Mouse (Mus musculus): ENCODE data around the gene Inf2. TPM values are rescaled to one million over a fixed set of nuclear protein-coding genes. Genes with fewer than 3 reads are reported as not detected.
A peak's percentile ranks its signal among the peaks of the same experiment; 100 is the strongest.

The Inf2 gene
- polyA plus RNA-seq, 1 experiment from 2014 or later, result 4.3 TPM

- 54% methylated on average over 5 of the region's 5 CpGs for WGBS
- Histone ChIP-seq H3K27ac (no peak overlapping the region), H3K4me1 (no peaks in the 10 kb centered on the region; the same call in 1 of the 2 replicates), H3K4me2 (no peak overlapping the region), H3K27me3 (replicated peaks) (no peaks in the 10 kb centered on the region), H3K9me3 (no peaks in the 10 kb centered on the region), H3K4me3 (replicated peaks) (no peak overlapping the region), H3K36me3 (no peaks in the 10 kb centered on the region), H3K9ac (no peak overlapping the region)
- no peak for ATAC-seq (ENCODE audit: insufficient read depth, low FRiP score, low read depth)
Measured at GRCm38 (mm10) chr12:112552520-112552919, 36.1 kb upstream of the Inf2 start.

DNA sequence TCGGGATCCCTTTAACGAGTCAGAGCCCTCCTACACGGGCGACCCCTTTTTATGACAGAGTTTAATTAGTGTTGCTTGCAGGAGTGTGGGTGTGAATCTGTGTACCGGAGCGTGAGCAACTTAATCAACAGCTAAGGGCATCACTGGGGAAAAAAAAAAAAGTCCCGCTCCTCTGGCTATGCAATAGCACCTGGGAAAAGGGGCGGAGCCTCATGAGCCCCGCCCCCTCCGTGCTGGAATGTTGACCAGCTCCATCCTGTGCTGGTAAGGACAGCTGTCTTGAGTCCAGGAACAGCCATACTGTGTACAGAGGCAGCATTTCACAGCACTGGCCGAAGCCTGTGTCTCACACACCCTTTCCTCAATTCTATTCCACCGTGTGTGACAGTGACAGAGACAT is 33.7 kb upstream of the Inf2 start:
- no peaks in the 10 kb centered on the region; the same call in 1 of the 2 replicates for H3K4me1 ChIP-seq
- H3K27me3 ChIP-seq (replicated peaks), result no peaks in the 10 kb centered on the region
- no peak overlapping the region for H3K4me3 ChIP-seq (replicated peaks)
- no peaks in the 10 kb centered on the region for H3K9me3 ChIP-seq
- H3K9ac ChIP-seq, result no peak overlapping the region
- ATAC-seq (ENCODE audit: insufficient read depth, low FRiP score, low read depth), result 0 out of 2 replicates have a peak, but pooled peaks have one; percentile 41
- no peaks in the 10 kb centered on the region for H3K36me3 ChIP-seq
- no peak overlapping the region for H3K4me2 ChIP-seq
- WGBS, result 25% methylated on average over 12 of the region's 12 CpGs
- no peak overlapping the region for H3K27ac ChIP-seq

DNA sequence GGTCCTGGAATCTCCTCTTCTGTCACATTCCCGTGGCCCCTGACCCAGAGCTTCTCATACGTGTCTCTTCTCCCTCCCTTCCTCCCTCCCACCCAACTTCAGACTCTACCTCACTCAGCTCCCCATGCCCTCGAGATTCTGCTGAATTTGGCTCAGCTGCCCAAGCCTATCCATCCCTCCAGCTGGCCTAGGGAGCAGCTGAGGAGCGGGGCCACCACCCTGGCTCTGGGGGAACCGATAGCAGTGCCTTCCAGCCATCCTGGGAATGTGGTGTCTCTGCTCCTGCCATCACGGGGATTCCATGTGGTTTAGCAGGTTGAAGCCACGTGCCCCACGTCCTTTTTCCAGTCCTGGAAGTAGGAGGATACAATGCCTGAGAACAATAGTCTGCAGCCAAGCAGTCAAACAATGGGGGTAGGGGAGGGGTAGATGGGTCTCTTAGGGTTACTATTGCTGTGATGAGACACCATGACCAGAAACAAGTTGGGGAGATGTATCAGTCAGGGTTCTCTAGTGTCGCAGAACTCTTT is 32.0 kb upstream of the Inf2 start:
- Histone ChIP-seq H3K27me3 (replicated peaks) (no peaks in the 10 kb centered on the region), H3K4me3 (replicated peaks) (no peak overlapping the region), H3K9me3 (no peaks in the 10 kb centered on the region), H3K4me1 (no peaks in the 10 kb centered on the region; the same call in none of the 2 replicates), H3K27ac (no peak overlapping the region), H3K4me2 (no peak overlapping the region), H3K36me3 (no peaks in the 10 kb centered on the region), H3K9ac (no peak overlapping the region)
- ATAC-seq (ENCODE audit: insufficient read depth, low FRiP score, low read depth), result no peak
- 73% methylated on average over 9 of the region's 9 CpGs for WGBS

GRCm38 (mm10) chr12:112557219-112557618 is 31.4 kb upstream of the Inf2 start:
- H3K27me3 ChIP-seq (replicated peaks), result no peaks in the 10 kb centered on the region
- no peak overlapping the region for H3K9ac ChIP-seq
- H3K36me3 ChIP-seq, result no peaks in the 10 kb centered on the region
- H3K27ac ChIP-seq, result no peak overlapping the region
- 85% methylated on average over 5 of the region's 5 CpGs for WGBS
- no peak overlapping the region for H3K4me3 ChIP-seq (replicated peaks)
- no peaks in the 10 kb centered on the region; the same call in none of the 2 replicates for H3K4me1 ChIP-seq
- H3K9me3 ChIP-seq, result no peaks in the 10 kb centered on the region
- H3K4me2 ChIP-seq, result no peak overlapping the region
- ATAC-seq (ENCODE audit: insufficient read depth, low FRiP score, low read depth), result no peak

DNA sequence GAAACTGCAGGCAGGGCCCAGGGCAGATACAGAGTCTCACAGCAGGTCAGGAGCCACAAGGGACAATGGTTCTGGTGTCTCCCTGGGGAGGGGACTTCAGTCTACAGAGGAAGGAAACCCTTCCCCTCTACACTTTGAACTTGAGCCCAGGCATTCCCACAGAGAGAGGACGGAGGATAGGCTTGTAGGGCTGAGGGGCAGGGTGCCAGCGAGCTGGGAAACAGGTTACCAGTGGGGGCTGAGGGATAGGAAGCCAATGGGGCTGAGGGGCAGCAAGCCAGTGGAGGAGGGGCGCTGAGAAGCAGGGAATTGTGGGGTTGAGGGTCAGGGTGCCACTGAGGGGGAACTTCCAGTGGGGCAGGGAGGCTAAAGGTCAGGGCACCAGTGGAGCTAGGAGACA is 29.4 kb upstream of the Inf2 start:
- ATAC-seq (ENCODE audit: insufficient read depth, low FRiP score, low read depth), result no peak
- Histone ChIP-seq H3K4me2 (no peak overlapping the region), H3K4me1 (no peaks in the 10 kb centered on the region; the same call in none of the 2 replicates), H3K9ac (no peak overlapping the region), H3K4me3 (replicated peaks) (no peak overlapping the region), H3K27me3 (replicated peaks) (no peaks in the 10 kb centered on the region), H3K9me3 (no peaks in the 10 kb centered on the region), H3K36me3 (no peaks in the 10 kb centered on the region), H3K27ac (no peak overlapping the region)
- WGBS, result 54% methylated on average over 3 of the region's 3 CpGs

GRCm38 (mm10) chr12:112559671-112560070 is 28.9 kb upstream of the Inf2 start:
- H3K27me3 ChIP-seq (replicated peaks), result no peaks in the 10 kb centered on the region
- WGBS, result 70% methylated on average over 6 of the region's 6 CpGs
- H3K9ac ChIP-seq, result no peak overlapping the region
- H3K36me3 ChIP-seq, result no peaks in the 10 kb centered on the region
- no peak for ATAC-seq (ENCODE audit: insufficient read depth, low FRiP score, low read depth)
- no peak overlapping the region for H3K27ac ChIP-seq
- H3K4me3 ChIP-seq (replicated peaks), result no peak overlapping the region
- no peak overlapping the region for H3K4me2 ChIP-seq
- no peaks in the 10 kb centered on the region; the same call in none of the 2 replicates for H3K4me1 ChIP-seq
- no peaks in the 10 kb centered on the region for H3K9me3 ChIP-seq

DNA sequence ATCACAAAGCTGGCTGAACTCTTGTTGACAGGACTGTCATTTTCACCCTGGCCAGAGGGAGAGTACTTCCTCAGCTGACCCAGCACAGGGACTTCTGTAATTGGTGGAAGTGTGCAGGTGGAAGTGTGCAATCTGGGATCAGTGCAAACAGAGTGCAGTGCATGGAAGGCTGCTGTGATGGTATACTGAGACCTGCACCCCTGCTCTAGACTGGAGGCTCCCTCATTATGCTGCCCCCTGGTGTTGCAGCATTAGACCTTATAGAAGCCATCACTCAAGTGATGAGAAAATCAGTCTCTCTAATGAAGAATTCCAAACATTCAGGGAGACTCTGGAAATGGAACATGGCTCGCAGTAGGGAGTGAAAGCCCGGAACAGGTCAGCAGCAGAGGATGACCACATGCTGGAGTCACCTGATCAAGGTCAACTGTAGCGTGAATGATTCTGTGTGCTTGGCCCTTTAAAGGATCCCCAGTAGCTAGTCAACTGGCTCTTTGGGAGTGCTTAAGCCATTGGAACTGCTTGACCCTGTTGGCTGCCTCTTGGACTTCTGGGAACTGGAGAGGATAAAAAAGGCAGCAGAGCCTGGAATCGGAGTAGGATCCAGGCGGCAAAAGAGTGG is 28.3 kb upstream of the Inf2 start:
- H3K27ac ChIP-seq, result no peak overlapping the region
- H3K9me3 ChIP-seq, result no peaks in the 10 kb centered on the region
- no peak overlapping the region for H3K9ac ChIP-seq
- no peak overlapping the region for H3K4me3 ChIP-seq (replicated peaks)
- no peaks in the 10 kb centered on the region for H3K27me3 ChIP-seq (replicated peaks)
- no peaks in the 10 kb centered on the region; the same call in 1 of the 2 replicates for H3K4me1 ChIP-seq
- no peak for ATAC-seq (ENCODE audit: insufficient read depth, low FRiP score, low read depth)
- 45% methylated on average over 4 of the region's 5 CpGs for WGBS
- no peak overlapping the region for H3K4me2 ChIP-seq
- no peaks in the 10 kb centered on the region for H3K36me3 ChIP-seq

GRCm38 (mm10) chr12:112561163-112561562 is 27.4 kb upstream of the Inf2 start:
- no peak overlapping the region for H3K4me3 ChIP-seq (replicated peaks)
- H3K4me2 ChIP-seq, result no peak overlapping the region
- H3K27ac ChIP-seq, result no peak overlapping the region
- ATAC-seq (ENCODE audit: insufficient read depth, low FRiP score, low read depth), result no peak
- no peak overlapping the region for H3K9ac ChIP-seq
- H3K27me3 ChIP-seq (replicated peaks), result no peaks in the 10 kb centered on the region
- WGBS, result 63% methylated on average over 3 of the region's 3 CpGs
- no peaks in the 10 kb centered on the region for H3K36me3 ChIP-seq
- H3K4me1 ChIP-seq, result no peaks in the 10 kb centered on the region; the same call in 1 of the 2 replicates
- no peaks in the 10 kb centered on the region for H3K9me3 ChIP-seq

DNA sequence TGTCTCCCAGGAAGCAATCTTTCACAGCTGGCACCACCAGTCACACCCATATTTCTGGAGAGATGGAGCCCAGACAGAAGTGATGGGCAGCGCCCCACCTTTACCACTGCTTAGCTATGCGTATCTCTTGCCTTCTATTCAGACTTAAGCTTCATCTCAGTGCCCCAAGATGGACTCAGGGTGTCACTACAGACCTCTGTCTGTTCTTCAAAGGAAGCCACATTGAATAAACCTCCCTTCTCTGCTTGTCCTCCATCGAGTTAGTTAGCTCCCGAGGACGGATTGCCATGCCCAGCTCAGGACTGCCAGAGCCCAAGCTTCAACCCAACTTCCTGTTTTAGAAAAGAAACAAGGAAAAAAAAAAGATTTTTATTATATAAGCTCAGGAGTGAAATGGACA is 26.1 kb upstream of the Inf2 start:
- Histone ChIP-seq H3K4me2 (no peak overlapping the region), H3K27me3 (replicated peaks) (no peaks in the 10 kb centered on the region), H3K9ac (no peak overlapping the region), H3K27ac (no peak overlapping the region), H3K4me1 (no peaks in the 10 kb centered on the region; the same call in 1 of the 2 replicates), H3K4me3 (replicated peaks) (no peak overlapping the region), H3K36me3 (no peaks in the 10 kb centered on the region), H3K9me3 (no peaks in the 10 kb centered on the region)
- 68% methylated on average over 5 of the region's 5 CpGs for WGBS
- no peak for ATAC-seq (ENCODE audit: insufficient read depth, low FRiP score, low read depth)

DNA sequence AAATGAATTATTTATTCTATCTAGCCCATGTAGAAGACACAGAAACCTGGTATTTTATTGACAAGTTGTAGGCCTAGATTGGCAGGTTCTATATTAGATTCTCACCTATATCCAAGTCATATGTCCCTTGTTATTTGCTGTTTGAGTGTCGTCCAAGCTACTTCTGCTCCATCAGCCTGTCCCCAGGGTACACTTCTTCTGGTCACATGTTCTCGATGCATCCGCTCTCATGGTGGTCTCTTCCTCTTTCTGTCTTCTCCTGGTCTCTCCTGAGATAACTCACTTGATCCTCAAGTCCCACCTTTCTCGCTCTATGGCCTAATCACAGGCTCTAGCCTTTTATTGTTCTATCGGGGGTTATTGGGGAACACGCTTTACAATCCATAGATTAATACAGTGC is 25.6 kb upstream of the Inf2 start:
- WGBS, result 88% methylated on average over 6 of the region's 6 CpGs
- Histone ChIP-seq H3K9me3 (no peaks in the 10 kb centered on the region), H3K4me1 (no peaks in the 10 kb centered on the region; the same call in 1 of the 2 replicates), H3K27me3 (replicated peaks) (no peaks in the 10 kb centered on the region), H3K4me3 (replicated peaks) (no peak overlapping the region), H3K4me2 (no peak overlapping the region), H3K27ac (no peak overlapping the region), H3K36me3 (no peaks in the 10 kb centered on the region), H3K9ac (no peak overlapping the region)
- no peak for ATAC-seq (ENCODE audit: insufficient read depth, low FRiP score, low read depth)

DNA sequence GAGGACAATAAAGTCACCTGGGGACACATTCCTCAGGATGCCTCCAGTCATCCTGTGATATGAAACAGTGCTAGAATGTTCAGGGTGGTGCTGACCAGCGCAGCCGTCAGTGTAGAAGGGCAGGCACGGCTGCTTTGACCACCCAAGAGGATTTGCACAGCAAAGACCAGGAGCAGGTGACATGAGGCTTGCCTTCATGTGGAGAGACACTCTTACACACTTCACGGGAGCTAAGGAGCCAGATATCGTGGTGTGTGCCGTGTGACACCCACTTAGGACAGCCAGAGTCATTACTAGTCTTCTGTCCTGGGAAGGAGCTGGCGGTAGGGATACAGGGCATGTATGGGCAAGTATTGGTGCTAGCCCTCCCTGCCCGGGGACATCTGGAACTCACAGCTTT is 18.4 kb upstream of the Inf2 start:
- WGBS, result 83% methylated on average over 8 of the region's 8 CpGs
- no peak for ATAC-seq (ENCODE audit: insufficient read depth, low FRiP score, low read depth)
- no peak overlapping the region for H3K9ac ChIP-seq

DNA sequence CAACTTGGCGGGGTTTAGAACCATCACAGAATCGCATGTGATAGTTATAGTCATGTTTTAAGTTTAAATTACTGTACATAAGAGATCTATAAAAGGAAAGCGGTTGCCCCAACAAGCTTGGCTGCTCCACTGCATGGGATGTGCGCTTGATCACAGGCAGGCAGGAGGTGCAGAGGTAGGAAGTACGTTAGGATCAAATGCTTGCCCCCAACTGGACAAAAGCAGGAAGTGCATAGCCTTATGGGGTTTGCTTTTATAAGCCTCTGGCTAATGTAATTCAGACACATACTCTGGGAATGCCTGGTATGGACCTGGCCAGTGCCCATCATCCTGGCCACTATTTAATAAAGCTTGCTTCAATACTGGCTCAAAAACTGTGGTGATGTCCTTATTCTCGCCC is 17.5 kb upstream of the Inf2 start:
- H3K27me3 ChIP-seq (replicated peaks), result no peaks in the 10 kb centered on the region
- ATAC-seq (ENCODE audit: insufficient read depth, low FRiP score, low read depth), result no peak
- 60% methylated on average over 6 of the region's 6 CpGs for WGBS
- H3K36me3 ChIP-seq, result no peaks in the 10 kb centered on the region
- no peak overlapping the region for H3K4me3 ChIP-seq (replicated peaks)
- H3K4me2 ChIP-seq, result no peak overlapping the region
- H3K9me3 ChIP-seq, result no peaks in the 10 kb centered on the region
- no peak overlapping the region for H3K27ac ChIP-seq
- H3K4me1 ChIP-seq, result peaks cover 2% of the 10 kb centered on the region
- H3K9ac ChIP-seq, result no peak overlapping the region

More for the DNA sequence above, 18.4 kb upstream of the Inf2 start:
- no peaks in the 10 kb centered on the region for H3K9me3 ChIP-seq
- no peak overlapping the region for H3K4me2 ChIP-seq
- no peaks in the 10 kb centered on the region for H3K4me1 ChIP-seq
- H3K27me3 ChIP-seq (replicated peaks), result no peaks in the 10 kb centered on the region
- H3K36me3 ChIP-seq, result no peaks in the 10 kb centered on the region
- H3K27ac ChIP-seq, result no peak overlapping the region
- H3K4me3 ChIP-seq (replicated peaks), result no peak overlapping the region
